Mouse (Mus musculus): Measurements from ENCODE around the gene Dazl.
A peak's percentile ranks its signal among the peaks of the same experiment; 100 is the strongest.

Dazl gene

DNA sequence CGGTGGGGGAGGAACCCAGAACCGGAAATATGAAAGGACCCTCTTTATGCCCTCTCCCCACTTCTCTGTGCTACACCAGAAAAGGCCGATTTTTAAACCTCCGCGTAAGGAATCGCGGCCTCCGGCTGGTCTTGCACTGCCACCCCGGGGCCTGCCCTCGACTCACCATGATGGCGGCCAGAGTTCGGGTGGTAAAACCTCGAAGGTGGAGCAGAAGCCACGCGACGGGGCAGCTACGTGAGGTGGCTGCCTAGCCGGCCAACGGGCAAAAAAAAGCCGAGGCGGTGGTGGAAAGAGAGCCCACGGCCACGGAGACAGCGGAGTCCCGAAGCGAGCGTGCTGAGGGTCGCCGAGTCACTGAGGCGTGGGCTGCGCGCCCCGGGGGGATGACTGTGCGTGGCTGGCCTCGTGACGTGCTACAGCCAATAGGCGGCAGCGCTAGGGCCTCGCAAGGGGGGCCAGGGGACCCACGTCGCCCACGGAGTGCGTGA is at the start of gene Dazl:
Dazl (minus strand) TSS at position 396 of the 491 bp plus-strand sequence.
- no peak for DNase-seq (ENCODE audit: low spot score)

DNA sequence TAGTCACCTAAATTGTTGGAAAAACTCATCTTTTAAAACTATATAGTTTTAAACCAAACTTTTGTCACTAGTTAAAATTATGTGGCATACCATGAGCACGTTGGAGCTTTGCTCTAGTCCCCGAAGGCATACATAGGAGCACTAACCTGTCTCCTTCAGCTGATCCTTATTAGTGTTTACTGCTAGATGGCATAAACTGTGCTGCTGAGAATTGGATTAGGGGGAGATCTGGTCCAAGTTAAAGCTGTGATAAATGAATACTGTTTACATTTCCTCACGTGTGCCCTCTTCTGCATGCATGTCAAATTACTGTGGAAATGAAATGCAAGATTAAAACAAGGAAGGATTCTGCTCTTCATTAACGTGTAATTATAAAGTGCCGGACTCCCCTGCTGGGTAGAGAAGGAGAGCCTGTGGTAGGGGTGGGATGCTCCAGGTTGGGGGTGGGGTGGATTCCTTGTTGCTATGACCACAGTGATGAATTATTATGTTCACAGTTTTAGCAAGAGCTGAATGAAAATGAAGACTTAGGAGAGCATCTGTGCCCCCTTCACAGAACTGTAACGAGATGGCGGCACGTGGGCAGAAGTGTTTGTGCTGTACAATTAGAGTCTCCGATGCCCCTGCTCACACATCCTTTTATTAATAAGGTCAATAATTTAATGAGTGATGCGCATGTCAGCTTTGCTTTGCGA is 48.6 kb upstream of the Dazl start:
- DNase-seq (ENCODE audit: low spot score), result no peak

DNA sequence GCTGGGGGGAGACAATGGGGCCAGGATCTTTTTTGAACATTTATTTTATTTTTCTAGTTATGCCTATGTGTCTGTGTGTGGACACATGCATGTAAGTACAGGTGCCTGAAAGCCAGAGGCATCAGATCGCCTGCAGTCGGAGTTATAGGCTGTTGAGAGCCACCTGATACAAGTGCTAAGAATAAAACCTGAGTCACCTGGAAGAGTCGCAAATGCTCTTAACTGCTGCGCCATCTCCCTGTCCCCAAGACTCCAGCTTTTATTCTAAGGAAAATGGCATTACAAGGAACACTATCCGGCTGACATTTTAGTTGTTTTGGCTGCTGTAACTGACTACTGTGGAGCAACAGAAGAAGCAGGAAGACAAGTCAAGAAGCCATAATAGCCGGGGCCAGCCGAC is 45.5 kb upstream of the Dazl start:
- DNase-seq (ENCODE audit: low spot score), result no peak

DNA sequence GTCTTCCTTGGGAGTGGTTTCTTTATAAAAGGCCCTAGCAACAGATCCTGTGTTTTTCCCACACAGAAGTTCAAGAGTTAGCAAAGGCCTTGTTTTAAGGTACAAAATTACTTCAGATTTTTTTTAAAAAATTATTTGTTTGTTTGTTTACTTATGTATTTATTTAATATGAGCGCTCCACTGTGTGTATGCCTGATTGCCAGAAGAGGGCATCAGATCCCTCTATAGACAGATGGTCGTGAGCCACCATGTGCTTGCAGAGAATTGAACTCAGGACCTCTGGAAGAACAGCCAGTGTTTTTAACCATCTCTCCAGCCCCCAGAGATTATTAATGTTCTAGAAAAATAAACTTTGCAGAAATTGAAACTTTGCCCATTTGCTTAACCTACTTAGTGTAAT is 42.3 kb upstream of the Dazl start:
- DNase-seq (ENCODE audit: low spot score), result no peak

DNA sequence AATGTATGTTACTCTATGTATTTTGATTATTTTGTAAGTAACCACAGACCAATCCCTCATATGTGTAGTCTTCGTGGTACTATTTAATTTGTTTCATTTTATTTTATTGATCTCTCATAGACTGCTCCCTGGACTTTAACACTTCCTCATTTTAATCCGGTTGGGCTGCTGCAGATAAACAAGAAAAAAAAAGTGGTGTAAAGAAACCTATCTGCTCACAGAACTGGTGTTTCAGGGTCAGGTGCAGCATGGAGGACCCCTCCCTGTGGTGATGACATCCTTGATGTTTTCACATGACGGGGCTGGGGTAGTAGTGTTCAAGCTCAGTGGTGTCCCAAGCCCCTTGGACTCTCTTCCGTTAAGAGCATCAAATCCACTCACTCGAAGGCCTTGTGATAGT is 41.3 kb upstream of the Dazl start:
- no peak for DNase-seq (ENCODE audit: low spot score)

DNA sequence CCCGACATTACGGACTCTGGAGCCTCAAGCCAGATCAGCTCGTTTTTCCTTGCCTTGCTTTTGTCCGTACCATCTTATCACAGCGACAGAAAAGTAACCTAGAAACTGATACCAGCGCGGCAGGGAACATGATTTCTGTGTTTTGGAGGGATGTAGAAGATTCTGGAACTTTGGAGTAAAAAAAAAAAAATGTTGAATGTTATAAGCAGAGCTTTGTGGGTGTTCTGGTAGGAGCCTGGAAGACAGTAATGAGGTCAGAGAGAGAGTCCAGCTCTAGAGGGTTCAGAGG is 38.5 kb upstream of the Dazl start:
- DNase-seq (ENCODE audit: low spot score), result no peak

DNA sequence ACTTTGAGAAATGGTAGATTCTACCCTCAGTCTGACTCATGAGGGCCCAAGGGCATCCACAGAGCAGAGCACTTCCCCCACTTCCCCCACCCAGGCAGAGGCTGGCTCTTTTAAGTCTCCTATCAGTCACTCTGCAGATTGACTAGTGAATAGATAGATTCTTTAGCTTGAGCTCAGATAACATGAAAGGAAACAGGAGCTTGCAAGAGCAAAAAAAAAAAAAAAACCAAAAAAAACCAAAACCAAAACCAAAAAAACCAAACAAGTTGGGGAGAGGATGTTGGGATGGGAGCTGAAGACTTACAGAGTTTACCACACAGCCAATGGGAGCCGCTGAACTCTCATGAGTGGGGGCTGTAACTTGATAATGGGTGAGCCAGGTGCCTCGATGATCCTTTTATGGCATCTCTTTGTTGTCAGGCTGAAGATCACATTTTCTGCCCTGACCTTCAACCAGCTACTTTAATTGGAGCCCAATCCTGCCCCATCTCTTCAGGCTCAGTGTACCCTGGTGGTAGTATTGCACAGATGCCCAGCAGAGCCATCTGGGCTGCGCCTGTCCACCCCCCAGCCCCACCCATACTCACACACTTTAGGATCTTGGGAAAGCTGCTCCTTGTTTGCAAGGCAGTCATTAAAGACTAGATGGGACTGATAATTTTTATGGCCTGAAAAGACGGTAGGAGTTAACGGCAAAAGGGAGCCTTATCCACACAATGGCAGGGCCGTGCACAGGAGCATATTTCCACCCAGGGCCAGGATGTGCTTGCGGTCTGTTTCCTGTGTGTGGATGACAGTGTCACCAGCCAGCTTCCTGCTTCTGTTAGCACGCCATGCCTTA is 38.0 kb upstream of the Dazl start:
- no peak for DNase-seq (ENCODE audit: low spot score)

DNA sequence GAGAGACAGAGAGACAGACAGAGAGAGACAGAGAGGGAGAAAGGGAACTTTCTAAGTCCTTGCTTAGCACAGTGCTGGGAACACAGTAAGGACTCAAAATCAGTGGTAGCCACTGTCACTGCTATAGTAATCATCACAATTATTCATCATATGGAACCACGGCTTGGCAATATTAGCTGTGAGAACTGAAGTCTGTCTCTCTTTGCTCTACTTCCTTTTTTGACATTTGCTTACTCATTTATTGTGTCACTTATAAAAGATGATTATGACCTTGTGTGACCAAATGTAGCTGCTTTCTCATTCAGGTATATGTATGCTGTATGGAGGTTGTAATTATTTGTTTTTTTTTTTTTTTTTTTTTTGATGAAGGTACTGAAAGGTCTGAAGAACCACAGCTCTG is 36.8 kb upstream of the Dazl start:
- no peak for DNase-seq (ENCODE audit: low spot score)

DNA sequence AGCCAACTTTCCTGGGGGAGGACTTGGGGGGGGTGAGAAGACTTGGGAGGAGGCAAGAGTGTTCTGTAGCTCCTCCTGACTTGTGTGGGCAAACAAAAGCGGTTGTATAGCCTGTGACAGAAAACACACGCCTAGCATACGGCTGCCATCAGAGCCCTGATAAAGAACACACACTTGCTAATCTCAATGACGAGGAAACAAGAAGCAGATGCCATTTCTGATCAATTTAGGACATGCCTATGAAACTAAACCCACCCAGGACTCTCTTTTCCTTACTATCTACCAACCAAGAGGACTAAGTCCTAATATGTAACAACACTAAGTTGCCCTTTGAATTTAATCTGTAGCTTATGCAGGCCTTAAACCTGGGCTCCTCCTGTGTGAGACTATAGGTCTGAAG is 31.2 kb upstream of the Dazl start:
- DNase-seq (ENCODE audit: low spot score), result no peak

DNA sequence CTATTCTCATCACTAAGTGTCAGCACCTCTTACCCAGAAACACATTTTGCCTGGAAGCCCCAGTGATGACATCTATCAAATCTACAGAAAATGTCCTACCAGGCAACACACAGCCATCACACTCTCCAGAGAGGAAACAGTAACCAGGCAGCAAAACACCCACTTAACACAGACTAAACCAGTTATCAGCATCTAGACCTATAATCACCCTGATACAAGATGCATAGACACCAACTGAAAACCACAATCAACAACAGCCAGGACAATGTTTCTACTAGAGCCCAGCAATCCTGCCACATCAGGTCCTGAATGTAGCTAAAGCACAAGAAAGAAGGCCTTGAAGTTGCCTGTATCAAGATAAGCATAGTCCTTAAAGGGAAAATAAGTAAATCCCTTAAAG is 25.4 kb upstream of the Dazl start:
- no peak for DNase-seq (ENCODE audit: low spot score)

DNA sequence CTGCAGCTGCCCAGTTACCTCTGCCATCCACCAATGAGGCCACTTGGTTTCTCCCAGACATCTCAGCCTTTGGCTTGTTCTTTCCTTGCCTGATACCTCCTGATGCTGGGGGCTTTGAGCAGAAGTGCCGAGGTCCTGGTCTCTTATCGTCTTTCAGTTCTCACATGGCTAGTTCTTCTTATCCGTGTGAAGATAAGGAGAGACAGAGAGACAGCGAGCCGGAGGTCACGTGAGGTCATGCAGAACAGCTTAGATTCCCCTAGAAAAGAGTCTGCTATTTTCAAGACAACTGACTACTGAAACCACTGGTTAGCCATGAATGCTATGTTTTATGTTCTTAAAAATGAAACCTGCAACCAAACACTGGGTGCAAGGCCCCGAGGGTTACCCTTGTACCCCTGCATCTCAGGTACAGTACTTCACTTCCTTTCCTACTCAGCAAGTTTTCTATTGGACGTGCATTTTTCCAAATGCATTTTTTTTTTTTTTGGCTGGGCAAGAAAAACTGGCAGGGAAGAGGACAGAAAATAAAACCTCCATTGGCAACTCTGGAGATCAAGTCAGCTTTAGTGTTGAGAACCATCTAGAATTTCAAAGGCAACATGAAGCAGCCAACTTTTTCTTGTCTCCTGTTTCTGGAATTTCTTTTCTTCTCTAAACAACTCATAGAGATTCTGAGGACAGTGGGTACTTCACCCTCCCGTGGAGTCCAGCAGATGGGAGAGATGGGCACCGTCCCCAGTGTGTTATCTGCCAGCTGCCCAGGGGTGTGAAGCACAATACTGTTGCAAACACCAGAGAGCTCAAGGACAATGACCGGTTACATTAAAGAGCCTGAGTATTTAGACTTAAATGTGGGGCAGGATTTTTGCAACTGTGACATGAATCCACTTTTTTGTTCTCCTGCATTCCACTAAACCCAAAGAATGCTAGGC is 23.0 kb upstream of the Dazl start:
- no peak for DNase-seq (ENCODE audit: low spot score)

DNA sequence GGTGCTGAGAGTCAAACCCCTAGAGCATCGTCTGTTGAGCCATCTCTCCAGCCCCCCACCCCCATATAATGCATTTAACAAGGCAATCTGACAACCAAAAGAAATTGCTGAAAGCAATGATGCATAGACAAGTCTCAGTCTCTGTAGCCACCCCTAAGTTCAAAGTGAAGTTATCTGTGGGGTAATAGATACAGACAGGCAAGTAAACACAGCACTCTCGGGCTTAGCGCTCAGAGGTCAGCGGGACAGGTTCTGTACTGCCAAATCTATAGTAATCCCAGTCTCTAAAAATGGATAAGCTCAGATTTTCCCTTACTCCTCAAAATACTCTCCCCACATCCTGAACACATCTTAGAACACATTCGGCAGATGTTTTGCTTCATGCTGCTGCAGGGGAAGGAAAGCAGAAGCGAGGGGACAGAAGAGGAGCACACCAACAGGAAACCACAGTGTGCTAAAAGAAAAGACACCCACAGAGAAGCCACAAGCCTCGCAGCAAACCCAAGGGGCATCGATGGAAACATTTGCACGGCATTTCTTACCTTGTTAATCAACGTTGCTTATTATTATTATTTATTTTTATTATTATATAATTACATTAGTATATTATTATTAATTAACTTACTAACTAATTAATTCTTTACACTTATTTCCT is 16.8 kb upstream of the Dazl start:
- no peak for DNase-seq (ENCODE audit: low spot score)

DNA sequence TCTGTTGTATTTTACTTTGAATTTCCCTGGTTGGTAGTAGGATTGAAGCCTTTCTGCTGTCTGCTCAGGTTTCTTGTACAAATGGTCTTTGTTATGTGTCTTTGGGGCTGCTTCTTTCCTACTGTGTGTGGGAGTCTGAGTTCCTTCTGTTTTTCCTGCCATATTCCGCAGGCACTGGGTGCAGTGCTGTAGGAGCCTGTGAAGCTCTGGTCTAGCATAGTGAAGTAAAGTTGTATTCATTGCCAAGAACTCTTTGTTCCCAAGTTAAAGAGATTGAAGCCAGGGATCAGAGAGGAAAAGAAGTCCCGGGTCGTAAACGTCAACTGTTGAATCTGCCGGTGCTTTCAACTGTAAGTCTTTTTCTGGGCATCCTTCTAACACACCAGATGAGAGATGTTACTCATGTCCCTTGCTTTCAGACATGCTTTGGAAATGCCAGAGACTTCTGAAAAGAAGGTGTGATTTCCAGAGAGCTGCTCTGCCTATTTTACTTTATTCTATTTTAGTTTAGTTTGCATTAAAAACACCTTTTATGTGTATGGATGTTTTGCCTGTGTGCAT is 16.2 kb upstream of the Dazl start:
- no peak for DNase-seq (ENCODE audit: low spot score)

DNA sequence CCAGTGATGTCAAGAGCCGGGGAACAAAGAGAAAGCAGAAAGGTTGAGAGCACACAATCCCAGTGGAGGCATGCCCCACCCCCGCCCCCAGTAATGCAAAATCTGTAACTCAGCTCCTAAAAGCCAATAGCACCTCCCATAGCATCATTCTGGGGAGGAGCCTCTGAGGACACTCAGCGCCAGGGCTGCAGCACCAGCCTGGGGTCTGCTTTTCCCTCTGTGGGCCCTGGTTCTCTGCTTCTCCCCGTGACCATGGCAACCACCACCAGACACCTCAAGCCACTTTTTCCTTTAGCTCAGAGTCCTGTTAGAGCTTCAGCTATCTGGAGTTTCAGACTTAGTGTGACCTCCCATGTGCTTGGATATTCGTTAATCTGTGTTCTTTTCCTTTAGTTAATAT is 15.4 kb upstream of the Dazl start:
- DNase-seq (ENCODE audit: low spot score), result no peak

DNA sequence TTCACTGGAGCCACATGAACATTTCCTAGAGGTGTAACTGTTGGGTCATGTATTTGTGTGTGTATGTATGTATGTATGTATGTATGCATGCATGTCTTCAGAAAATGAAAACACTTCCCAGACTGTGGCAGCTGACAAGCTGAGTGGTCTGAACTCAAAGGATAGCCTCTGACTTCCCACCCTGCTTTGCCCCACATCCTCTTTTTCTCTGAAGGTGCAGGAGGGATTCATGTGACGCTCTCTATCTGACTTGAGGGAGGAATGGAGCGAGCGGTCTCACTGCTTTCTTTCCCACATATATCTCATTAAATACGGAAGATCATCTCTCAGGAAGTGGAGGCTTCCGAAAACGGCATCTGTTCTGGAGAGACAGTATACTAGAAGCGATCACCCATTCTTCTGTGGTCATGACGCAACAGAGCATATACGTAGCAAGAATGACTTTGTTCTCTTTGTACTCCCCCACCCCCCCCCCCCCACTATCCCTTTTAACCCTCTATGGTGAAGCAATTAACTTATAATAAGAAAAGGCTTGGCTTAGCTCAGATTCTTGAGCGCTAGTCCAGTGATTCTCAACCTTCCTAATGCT is 14.7 kb upstream of the Dazl start:
- no peak for DNase-seq (ENCODE audit: low spot score)

DNA sequence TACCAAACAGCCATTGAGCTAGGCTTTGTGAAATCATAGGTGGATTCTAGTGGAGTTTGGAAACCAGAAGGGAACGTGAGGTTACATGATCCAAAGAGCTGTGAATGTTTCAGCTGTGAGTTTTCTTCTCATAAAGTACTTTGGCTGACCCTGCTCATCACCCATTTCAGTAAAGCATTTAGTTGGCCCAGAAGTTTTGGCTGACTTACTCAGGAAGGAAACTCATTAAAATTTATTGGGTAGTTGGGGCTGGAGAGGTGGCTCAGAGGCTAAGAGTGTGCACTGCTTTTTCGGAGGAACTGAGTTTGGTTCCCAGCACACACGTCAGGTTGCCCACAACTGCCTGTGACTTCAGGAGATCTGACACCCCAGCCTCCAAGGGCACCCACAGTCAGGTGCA is 9.4 kb upstream of the Dazl start:
- no peak for DNase-seq (ENCODE audit: low spot score)

DNA sequence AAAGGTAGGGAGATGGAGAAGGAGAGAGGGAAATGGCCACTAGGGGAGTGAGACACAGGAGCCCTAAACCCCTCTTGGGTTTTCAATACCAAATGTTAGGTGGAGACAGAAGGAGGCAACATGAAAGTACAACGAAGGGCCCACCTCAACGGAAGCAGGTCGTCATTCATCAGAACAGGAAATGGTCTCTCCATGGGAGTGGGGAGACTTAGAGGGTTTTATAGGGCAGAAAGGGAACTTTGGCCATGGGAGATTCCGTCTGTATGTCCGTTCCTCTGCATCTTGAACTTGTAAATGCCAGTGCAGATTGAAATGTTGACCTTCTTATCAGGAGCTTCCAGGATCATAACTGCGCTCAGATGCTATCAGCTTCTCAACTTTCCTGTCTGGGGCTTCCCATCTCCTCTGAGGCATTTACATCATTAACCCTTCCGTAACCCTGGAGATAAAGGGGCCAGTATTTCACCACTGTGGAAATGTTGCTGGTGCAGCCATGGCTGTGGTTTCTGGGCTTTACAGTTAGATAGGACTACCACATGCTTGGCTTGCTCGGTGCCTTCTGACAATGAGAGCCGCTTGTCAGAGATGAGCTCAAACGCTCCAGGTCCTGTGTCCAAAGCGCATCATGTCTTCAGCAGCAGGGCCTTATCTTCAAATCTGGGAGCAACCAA is 6.9 kb upstream of the Dazl start:
- DNase-seq (ENCODE audit: low spot score), result no peak

DNA sequence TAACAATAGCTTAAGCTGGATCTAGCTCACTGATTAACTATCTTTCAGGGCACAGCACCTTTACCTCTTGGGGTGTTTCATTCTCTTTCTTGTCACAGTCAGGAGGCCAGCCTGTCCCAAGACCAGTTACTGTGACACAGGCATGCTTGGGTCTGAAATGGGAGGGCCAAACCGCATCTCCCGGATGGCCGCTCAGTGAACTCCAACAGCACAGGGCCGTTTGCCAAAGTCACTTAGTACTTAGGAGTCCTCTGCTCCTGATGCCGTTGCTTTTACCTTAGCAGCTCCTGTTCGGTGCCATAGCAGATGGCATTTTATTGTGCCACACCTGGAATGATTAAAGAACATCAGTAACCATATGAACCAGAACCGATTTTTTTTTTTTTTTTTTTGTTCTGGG is 5.4 kb upstream of the Dazl start:
- DNase-seq (ENCODE audit: low spot score), result no peak

DNA sequence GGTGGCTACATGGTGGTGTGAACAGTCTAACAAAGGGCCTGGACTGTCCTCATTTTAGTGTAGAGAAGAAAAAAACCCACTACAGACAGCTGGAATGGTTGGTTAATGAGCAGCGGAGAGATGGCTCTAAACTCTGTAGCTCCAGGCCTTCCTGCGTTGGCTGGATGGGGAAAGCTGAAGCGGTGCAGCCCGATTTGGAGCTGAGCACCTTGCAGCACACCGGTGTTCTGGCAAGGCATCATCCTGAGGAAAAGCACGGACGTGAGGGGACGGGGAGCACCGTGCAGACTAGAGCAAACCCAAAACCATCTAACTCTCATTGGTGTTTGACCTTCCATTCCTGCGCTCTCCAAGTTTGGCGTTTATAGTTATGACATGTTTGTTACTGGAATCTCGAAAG is 1.3 kb upstream of the Dazl start:
- no peak for DNase-seq (ENCODE audit: low spot score)

DNA sequence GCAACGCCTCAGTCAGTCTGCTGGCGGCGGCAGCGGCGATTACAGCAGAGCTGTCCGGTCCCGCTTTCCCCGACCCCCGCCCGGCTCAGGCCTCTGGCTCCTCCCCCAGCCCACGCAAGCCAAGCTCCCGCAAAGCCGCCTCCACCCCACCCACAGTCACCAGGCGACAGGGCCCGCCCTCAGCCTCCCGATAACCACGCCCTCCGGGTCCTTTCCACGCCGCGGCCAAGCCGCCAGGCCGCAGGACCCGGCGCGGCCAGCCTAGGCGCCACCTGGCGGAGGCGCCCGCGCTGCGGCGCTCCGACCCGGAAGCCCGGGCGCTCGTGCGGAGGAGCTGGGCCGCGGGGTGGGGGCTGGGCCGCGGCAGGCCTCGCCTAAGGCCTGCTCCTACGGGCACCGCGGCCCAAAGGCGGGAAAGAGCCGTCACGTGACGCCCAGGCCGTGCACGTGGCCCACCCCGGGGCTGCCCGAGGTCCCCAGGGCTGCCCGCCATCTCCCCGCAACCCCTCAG is 720 bp downstream of the Dazl start:
- peak; percentile 78 for DNase-seq (ENCODE audit: low spot score)

Measured in ovary, postnatal 10 days (tissue).